Comparison of ENCODE assay signal across 8 mouse cellular contexts in genomic region chr6:54327626-54328003, GRCm38 (mm10). TPM values are rescaled to one million over a fixed set of nuclear protein-coding genes. Genes with fewer than 3 reads are reported as not detected.
A peak's percentile ranks its signal among the peaks of the same experiment; 100 is the strongest.
DNase-seq lines count a peak whose midpoint lies in the region; ATAC-seq and TF ChIP-seq lines count a peak whose summit lies in the region.

No protein-coding gene starts in this region.

- no peaks in the 10 kb centered on the region for H3K9me3 ChIP-seq in embryonic facial prominence, embryonic 12.5 days
- H3K9me3 ChIP-seq in limb, embryonic 14.5 days (ENCODE audit: control insufficient read depth, low read length): no peaks in the 10 kb centered on the region
- H3K9me3 ChIP-seq in midbrain, embryonic 12.5 days: no peaks in the 10 kb centered on the region

- no peak for TF ChIP-seq CTCF in brain, embryonic 14.5 days (IDR thresholded peaks at IDR 0.05; ENCODE audit: borderline replicate concordance, extremely low read depth, insufficient read depth, insufficient read length)

- peaks cover 16% of the 10 kb centered on the region for H3K4me1 ChIP-seq in embryonic facial prominence, embryonic 12.5 days
- peaks cover 18% of the 10 kb centered on the region for H3K4me1 ChIP-seq in limb, embryonic 14.5 days (ENCODE audit: control insufficient read depth, insufficient read depth, low read length)
- H3K4me1 ChIP-seq in midbrain, embryonic 12.5 days: peaks cover 33% of the 10 kb centered on the region

- peaks cover 56% of the 10 kb centered on the region for H3K27me3 ChIP-seq in embryonic facial prominence, embryonic 12.5 days
- H3K27me3 ChIP-seq in limb, embryonic 14.5 days (ENCODE audit: control insufficient read depth, insufficient read depth, low read length): peaks cover 46% of the 10 kb centered on the region
- peaks cover 78% of the 10 kb centered on the region for H3K27me3 ChIP-seq in midbrain, embryonic 12.5 days
- no peaks in the 10 kb centered on the region for H3K27me3 ChIP-seq in splenic B cell, adult 2 months (ENCODE audit: control insufficient read depth, insufficient read depth, low read length, poor library complexity, severe bottlenecking)

- peak overlapping the region; percentile 91 for H3K4me2 ChIP-seq in embryonic facial prominence, embryonic 12.5 days (replicated peaks)
- peak overlapping the region; percentile 87 for H3K4me2 ChIP-seq in limb, embryonic 14.5 days (replicated peaks; ENCODE audit: low read depth, low read length, severe bottlenecking)
- H3K4me2 ChIP-seq in midbrain, embryonic 12.5 days (replicated peaks): peak overlapping the region; percentile 89

- peak overlapping the region; percentile 32; the same call in 1 of the 2 replicates for H3K9ac ChIP-seq in embryonic facial prominence, embryonic 12.5 days
- peak overlapping the region; percentile 40; the same call in 1 of the 2 replicates for H3K9ac ChIP-seq in limb, embryonic 14.5 days (ENCODE audit: low read depth, low read length, severe bottlenecking)
- H3K9ac ChIP-seq in midbrain, embryonic 12.5 days (replicated peaks): peak overlapping the region; percentile 39

- no peak for TF ChIP-seq POLR2A in brain, embryonic 14.5 days (IDR thresholded peaks at IDR 0.05; ENCODE audit: borderline replicate concordance, extremely low read depth, insufficient read depth, insufficient read length, poor library complexity, severe bottlenecking)
- TF ChIP-seq POLR2A in limb, embryonic 14.5 days (IDR thresholded peaks at IDR 0.05; ENCODE audit: borderline replicate concordance, extremely low read depth, insufficient read depth, insufficient read length): no peak

- no peak for ATAC-seq in embryonic facial prominence, embryonic 12.5 days (ENCODE audit: insufficient number of reproducible peaks, insufficient read depth, low FRiP score, low TSS enrichment)
- ATAC-seq in limb, embryonic 14.5 days (ENCODE audit: low FRiP score, low read depth): no peak
- ATAC-seq in midbrain, embryonic 12.5 days (ENCODE audit: low FRiP score, low read depth): 0 out of 2 replicates have a peak, but pooled peaks have one; percentile 7

- H3K27ac ChIP-seq in embryonic facial prominence, embryonic 12.5 days: no peak overlapping the region
- H3K27ac ChIP-seq in limb, embryonic 14.5 days (replicated peaks; ENCODE audit: low read depth, low read length): no peak overlapping the region
- H3K27ac ChIP-seq in midbrain, embryonic 12.5 days (replicated peaks): no peak overlapping the region

- peak overlapping the region; percentile 44 for H3K4me3 ChIP-seq in embryonic facial prominence, embryonic 12.5 days
- peak overlapping the region; percentile 43 for H3K4me3 ChIP-seq in limb, embryonic 14.5 days (replicated peaks; ENCODE audit: low read length)
- H3K4me3 ChIP-seq in midbrain, embryonic 12.5 days: peak overlapping the region; percentile 49

- H3K36me3 ChIP-seq in embryonic facial prominence, embryonic 12.5 days: no peaks in the 10 kb centered on the region
- no peaks in the 10 kb centered on the region for H3K36me3 ChIP-seq in limb, embryonic 14.5 days (ENCODE audit: control insufficient read depth, insufficient read depth, low read length)
- H3K36me3 ChIP-seq in midbrain, embryonic 12.5 days: no peaks in the 10 kb centered on the region
- H3K36me3 ChIP-seq in splenic B cell, adult 2 months (ENCODE audit: control insufficient read depth, insufficient read depth, low read length, poor library complexity, severe bottlenecking): no peaks in the 10 kb centered on the region

- peak; percentile 57 for DNase-seq in brain, embryonic 14.5 days (ENCODE audit: low read depth)
- peak; percentile 53 for DNase-seq in heart, adult 8-10 months (ENCODE audit: low spot score)
- DNase-seq in kidney, adult 18-20 months: peak; percentile 74
- peak; percentile 48 for DNase-seq in limb, embryonic 14.5 days (ENCODE audit: low spot score)
- DNase-seq in splenic B cell, adult 2 months (ENCODE audit: low read depth, low spot score): peak; percentile 2
- DNase-seq in c-Kit-positive CD71-positive TER-119-positive erythroid progenitor cells, embryonic 14.5 days (ENCODE audit: low spot score): no peak

- under 1% methylated on average over 28 of the region's 28 CpGs for WGBS in embryonic facial prominence, embryonic 12.5 days
- under 1% methylated on average over 28 of the region's 28 CpGs for WGBS in limb, embryonic 14.5 days
- WGBS in midbrain, embryonic 12.5 days: 1% methylated on average over 28 of the region's 28 CpGs

RNA-seq across cellular contexts. Expression of gene Prr15, which starts 2.0 kb away (rescaled TPM):
- 1.6 and 1.8 TPM in 2 replicates for polyA plus RNA-seq in brain, embryonic 14.5 days (2012; rRNA removed)
- polyA plus RNA-seq in embryonic facial prominence, embryonic 12.5 days (2016; fragmentation: Nextera tagmentation; extraction: Ambion mirVana): 2.3 and 4.1 TPM in 2 replicates
- 1 to 10 TPM; 1.4 to 2.7 (median 1.5) TPM for total RNA-seq in heart, adult 8-10 months (2022)
- polyA plus RNA-seq in limb, embryonic 14.5 days (2012; rRNA removed): 0.28 and 0.35 TPM in 2 replicates
- 0.40 and 0.76 TPM in 2 replicates for polyA plus RNA-seq in limb, embryonic 14.5 days (2014; fragmentation: Nextera tagmentation; extraction: Ambion mirVana)
- 0.64 and 1.8 TPM in 2 replicates for polyA plus RNA-seq in midbrain, embryonic 12.5 days (2016; fragmentation: Nextera tagmentation; extraction: Ambion mirVana)
